Mouse (Mus musculus): ENCODE results near the gene Ets2. TPM values are rescaled to one million over a fixed set of nuclear protein-coding genes. Genes with fewer than 3 reads are reported as not detected.

Ets2 gene
- polyA plus RNA-seq, 1 experiment from 2014 or later = 124 TPM

DNA sequence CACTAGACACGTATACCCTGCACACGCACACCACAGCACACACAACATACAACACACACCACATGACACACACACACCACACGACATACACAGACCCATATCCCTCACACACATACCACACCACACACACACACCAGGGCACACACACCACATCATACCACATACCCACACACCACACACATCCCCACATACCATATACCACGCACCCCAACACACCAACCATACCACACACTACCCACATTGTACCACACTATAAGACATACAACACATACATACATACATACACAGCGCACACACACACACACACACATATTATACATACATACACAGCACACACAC is 68.1 kb downstream of the Ets2 start:
- no peaks in the 10 kb centered on the region for H3K9me3 ChIP-seq
- no peaks in the 10 kb centered on the region for H3K36me3 ChIP-seq
- H3K4me1 ChIP-seq (replicated peaks) = peaks cover 17% of the 10 kb centered on the region
- no peak overlapping the region for H3K4me3 ChIP-seq (replicated peaks)
- H3K4me2 ChIP-seq = no peak overlapping the region
- peak; percentile 44; the same call in 1 of the 2 replicates for ATAC-seq (ENCODE audit: insufficient number of reproducible peaks, insufficient read depth, low FRiP score, low TSS enrichment, low read depth)
- no peaks in the 10 kb centered on the region for H3K27me3 ChIP-seq
- 0 out of 2 replicates have a peak overlapping the region, but pooled peaks have one; percentile 40 for H3K9ac ChIP-seq (replicated peaks)
- 92% methylated on average over 5 of the region's 5 CpGs for WGBS
- 0 out of 2 replicates have a peak overlapping the region, but pooled peaks have one; percentile 29 for H3K27ac ChIP-seq

- no peaks in the 10 kb centered on the region for H3K36me3 ChIP-seq
- H3K4me2 ChIP-seq = no peak overlapping the region
- H3K4me3 ChIP-seq (replicated peaks) = no peak overlapping the region
- H3K4me1 ChIP-seq (replicated peaks) = peaks cover 17% of the 10 kb centered on the region
- no peak overlapping the region; the same call in 1 of the 2 replicates for H3K9ac ChIP-seq (replicated peaks)
- no peak overlapping the region for H3K27ac ChIP-seq
- H3K9me3 ChIP-seq = no peaks in the 10 kb centered on the region
- no peak for ATAC-seq (ENCODE audit: insufficient number of reproducible peaks, insufficient read depth, low FRiP score, low TSS enrichment, low read depth)
- no peaks in the 10 kb centered on the region for H3K27me3 ChIP-seq
These were observed 68.5 kb downstream of the Ets2 start for GRCm38 (mm10) chr16:95770402-95770801.

Other genes with a start within 250 kb of the Ets2 start
- 17.3 and 20.2 TPM in 2 replicates for gene Erg, start 115.5 kb upstream of the Ets2 start, polyA plus RNA-seq (2016; fragmentation: Nextera tagmentation; extraction: Ambion mirVana)